Mouse (Mus musculus) megakaryocyte-erythroid progenitor cell, adult 5-6 weeks (primary cell): ENCODE measurements around the gene Rasal1. TPM values are rescaled to one million over a fixed set of nuclear protein-coding genes. Genes with fewer than 3 reads are reported as not detected.

Experiments
- ATAC-seq: replicated peaks from 2 replicates; pipeline ENCODE4 v1.8.0; 2016; ENCODE audit warnings: mild to moderate bottlenecking, inconsistent platforms; ENCODE audit not compliant: severe bottlenecking, poor library complexity, low FRiP score, low TSS enrichment
- total RNA-seq, 2 experiments: library from RNA; stranded (forward) in 1 of 2; stranded (reverse) in 1 of 2; fragments of 200-1000, 215-1000 nt in 1 of 2; fragments of >200 nt in 1 of 2; fragmentation: Nextera tagmentation in 1 of 2; gene quantifications; 2 replicates each; pipeline ENCODE4 v1.2.3; 2014 to 2017

The Rasal1 gene
- total RNA-seq, 2 experiments from 2014 or later: not detected

- no peak for ATAC-seq
These were observed 38.9 kb downstream of the Rasal1 start for GRCm38 (mm10) chr5:120687484-120687851.

DNA sequence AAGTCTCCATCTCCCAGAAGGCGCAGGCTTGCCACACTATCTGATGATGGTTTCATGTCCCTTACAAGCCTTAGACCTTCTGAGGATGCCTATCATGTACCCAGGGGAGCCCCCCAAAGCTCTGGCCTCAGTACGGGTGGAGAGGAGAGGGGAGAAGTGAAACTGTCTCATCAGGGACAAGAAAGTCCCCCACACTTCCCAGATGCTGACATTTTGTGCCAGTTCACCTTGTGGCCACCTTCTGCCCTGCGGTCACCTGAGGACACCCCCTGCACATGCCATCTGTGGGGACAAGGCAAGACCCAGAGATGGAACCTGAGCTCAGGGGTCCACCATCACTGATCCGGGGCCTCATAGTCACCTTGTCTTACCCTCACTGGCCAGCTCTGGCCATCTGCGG, 39.3 kb downstream of the Rasal1 start:
- ATAC-seq: no peak

- no peak for ATAC-seq
These were observed 39.8 kb downstream of the Rasal1 start for GRCm38 (mm10) chr5:120688434-120688833.

DNA sequence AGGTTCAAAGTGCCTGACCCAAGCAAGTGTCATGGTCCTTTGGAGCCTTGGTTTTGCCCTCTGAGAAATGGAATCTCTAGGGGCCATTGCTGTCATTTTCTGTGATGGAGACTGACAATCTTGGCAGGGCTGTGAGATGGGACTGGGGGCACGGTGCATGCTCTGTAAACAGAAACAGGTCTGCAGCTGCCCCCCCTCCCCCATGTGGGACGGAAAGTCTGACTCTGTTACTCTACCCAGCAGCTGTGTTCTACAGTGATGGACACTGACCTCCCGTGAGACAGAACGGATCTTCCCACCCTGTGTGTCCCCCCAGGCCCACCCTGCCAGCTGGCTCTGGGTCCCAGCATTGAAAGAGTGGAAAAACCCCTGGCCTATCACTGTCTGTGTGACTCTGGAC, 41.8 kb downstream of the Rasal1 start:
- ATAC-seq: no peak

GRCm38 (mm10) chr5:120692034-120692433, 43.4 kb downstream of the Rasal1 start:
- ATAC-seq: no peak

DNA sequence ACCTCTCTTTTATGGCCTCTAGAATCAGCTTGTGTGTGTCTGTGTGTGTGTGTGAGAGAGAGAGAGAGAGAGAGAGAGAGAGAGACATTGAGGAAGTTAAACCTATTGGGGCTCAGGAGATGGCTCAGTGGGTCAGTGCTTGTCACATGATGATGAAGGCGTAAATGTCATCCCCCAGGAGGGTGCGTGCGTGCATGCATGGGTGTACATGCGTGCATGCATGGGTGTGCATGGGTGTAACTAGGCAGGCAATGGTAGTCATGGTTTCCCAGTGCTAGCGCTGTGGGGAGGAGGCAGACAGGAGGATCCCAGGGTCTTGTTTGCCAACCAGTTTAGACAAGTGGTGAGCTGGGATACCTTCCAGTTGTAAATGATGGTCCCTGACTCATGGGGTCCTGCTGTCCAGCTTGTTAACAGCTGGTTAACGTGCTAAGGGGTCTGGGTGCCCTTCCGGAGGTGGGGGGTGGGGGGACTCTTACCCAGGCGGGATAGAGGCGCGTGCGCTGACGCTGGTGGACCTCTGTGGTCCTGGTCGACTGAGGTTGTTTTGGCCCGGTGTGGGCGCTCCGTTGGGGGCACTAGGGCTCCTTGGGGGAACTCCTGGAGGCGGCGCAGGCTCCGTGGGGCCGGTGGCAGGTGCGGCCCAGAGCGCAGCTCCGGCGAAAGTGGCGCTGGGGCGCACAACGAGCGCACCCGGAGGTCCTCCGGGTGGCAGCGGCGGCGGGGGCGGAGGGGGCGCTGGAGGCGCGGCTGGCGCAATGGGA, 45.5 kb downstream of the Rasal1 start:
- no peak for ATAC-seq

- ATAC-seq: no peak
These were observed 46.1 kb downstream of the Rasal1 start for GRCm38 (mm10) chr5:120694695-120695074.

DNA sequence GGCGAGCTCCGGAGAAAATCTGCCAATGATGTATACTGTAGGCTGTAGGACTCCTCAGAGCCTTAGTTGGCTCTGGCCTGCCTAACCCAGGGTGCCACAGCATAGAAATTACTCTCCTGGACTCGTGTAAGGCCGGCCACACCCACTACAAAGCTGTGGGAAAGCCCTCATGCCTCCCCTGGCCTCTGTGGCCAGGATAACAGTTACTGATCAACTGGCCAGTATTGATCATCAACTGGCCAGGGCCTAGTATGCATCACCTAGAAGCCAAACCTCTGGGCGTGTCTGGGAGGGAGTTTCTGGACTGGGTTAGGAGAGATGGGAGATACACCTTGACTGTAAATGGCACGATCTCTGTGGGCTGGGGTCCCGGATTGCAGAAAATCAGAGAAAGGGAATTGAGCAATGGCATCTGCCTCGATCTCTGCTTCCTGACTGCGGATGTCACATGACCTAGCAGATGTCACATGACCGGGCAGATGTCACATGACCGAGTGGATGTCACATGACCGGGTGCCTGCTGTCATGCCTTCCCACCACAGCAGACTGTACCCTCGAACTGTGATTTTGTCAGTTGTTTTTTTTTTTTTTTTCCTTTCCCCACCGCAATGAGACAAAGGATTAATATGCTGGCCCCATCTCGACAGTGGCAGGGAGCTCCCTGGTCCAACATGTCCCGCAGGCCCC, 47.6 kb downstream of the Rasal1 start:
- no peak for ATAC-seq

- no peak for ATAC-seq
These were observed 48.3 kb downstream of the Rasal1 start for GRCm38 (mm10) chr5:120696865-120697264.

- no peak for ATAC-seq
These were observed 49.6 kb downstream of the Rasal1 start for GRCm38 (mm10) chr5:120698181-120698580.

DNA sequence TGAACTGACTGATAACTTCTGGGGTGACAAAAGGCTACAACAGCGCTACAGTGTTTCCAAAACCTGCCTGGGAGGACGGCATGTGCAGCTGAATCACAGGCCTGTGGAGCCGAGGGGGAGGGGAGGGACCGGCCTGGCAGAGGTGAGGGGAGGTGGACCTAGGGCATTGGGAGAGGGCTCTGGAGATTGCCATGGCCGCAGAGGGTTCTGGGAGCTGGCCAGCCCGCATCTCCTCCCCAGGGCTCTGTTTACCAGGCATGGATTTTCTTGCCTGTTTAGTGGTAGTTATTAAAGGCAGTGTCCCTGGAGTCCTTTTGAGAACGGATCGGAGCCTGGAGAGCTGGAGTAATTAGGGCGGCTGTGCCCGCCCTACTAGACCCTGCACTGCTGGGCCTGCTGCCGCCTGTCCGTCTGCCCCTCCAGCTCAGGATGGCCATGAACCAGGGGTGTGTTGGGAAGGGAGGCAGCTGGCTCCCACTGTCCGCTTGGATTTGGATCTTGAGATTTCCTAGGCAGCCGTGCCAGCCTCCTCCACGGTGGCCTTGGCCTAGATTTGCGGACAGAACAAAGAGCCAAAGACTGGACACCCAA, 50.3 kb downstream of the Rasal1 start:
- ATAC-seq: no peak

DNA sequence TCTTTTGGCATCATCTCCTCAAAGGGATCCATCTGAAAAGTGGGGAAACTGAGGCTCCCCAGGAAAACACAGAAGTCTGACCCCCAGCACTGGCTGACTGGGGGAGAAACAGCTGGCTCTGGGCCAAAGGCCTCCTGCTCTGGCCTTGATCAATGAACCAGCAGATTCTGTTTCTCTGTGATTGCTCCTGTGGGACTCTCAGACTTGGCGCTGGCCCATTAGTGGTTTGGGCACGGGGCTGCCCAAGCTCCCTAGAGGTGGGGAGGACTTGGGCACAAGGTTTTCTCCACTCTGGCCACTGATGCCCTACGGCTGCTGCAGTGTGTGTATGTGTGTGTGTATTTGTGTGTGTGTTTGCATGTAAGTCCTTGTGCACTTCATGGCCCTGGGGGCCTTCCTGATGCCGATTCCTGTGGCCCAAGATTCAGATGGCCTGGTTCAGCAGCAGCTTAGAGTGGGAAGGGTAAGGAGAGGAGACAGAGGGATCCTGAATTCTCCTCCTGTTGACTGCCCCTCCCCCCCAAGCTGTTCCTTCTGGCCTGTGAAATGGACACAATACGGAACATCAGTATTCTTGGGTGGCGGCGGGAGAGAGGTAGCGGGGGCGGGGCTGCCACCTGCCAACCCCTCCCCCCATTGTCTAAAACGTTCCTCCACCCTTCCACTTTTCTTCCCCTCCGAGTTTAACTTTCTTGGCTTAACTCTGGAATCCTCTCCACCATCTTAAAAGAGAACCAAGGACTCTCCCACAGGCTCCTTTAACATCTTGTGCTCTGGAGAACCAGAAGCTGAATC, 52.6 kb downstream of the Rasal1 start:
- no peak for ATAC-seq

GRCm38 (mm10) chr5:120702421-120702820, 53.8 kb downstream of the Rasal1 start:
- ATAC-seq: no peak

DNA sequence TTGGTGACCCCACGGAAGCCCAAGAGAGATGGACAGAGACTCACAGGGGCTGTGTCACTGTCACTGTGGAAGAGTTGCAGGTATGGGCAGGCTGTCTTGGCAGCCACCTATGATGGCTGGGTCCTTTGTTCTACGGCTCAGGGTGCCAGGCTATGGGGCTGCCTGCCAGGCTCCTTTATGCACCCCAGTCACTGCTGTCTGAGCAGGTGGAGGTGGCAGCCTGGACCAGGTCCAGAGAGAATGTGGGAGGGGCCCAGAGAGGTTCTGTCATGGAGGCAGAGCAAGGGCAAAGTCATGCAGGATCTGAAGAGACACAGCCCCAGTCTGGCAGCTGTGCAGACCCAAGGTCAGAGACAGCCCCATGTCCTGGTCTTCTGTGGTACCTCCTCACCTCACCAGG, 54.4 kb downstream of the Rasal1 start:
- ATAC-seq: no peak

- ATAC-seq: no peak
These were observed 55.0 kb downstream of the Rasal1 start for GRCm38 (mm10) chr5:120703660-120704059.

GRCm38 (mm10) chr5:120704421-120704820, 55.8 kb downstream of the Rasal1 start:
- no peak for ATAC-seq

DNA sequence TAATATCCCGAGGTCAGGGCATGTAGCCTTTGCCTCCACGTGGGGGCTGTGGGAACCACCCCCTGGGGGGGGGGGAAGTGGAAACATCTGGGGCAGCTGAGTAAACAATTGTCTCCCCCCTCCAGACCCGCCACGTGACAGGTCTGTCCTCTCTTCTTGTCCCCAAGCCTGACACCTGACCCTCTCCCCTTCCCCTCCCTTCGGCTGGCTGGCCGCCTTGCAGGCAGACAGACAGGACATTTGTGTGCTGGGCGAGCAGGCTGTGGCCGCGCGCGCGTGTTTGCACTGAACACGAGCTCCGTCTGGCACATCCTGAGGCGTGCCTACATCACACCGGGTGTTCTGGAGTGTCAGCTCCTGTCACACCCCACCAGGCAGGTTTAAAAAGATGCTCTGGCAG, 57.9 kb downstream of the Rasal1 start:
- no peak for ATAC-seq

DNA sequence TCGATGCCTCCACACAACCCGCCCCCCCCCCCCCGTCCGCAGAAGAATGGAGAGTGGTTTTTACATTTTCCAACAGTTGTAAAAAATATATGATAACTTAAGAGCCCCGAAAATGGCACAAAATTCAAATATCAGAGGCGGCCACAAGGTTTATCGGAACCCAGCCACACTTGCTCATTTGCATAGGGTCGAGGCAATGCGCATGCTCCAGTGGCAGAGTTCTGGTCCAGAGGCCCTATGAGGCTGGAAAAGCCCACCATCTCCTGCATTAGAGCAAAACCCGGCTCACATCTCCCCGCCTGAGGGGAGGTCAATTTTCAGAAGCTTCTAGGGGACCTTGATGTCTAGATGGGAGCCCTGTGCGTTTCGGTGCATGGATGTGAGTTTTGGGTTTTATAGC, 58.4 kb downstream of the Rasal1 start:
- no peak for ATAC-seq

GRCm38 (mm10) chr5:120710161-120710825, 61.7 kb downstream of the Rasal1 start:
- no peak for ATAC-seq

DNA sequence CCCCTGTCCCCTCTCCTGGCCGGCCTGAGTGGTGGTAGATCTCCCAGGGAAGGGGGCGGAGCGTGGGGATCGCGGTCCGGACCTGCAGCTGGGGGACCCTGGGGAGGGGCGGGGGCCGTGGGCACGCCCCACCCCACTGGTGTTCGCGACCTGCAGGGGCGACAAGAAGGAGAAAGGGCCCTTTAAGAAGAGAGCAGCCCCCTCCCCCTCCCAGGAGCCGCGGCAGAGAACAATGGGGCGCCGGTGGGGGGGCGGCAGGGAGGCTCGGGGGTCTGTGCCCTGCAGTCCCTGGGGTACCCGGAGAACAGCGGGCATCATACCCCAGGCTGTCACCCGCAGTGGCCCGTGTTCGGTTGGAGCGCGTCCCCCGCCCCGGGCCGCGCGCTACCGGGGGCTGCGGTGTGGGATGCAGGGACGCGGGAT, 62.2 kb downstream of the Rasal1 start:
- ATAC-seq: no peak
